Mouse (Mus musculus) spleen, adult 12 weeks (tissue): Measurements from ENCODE around the gene Tiparp.

Experiments
- DNase-seq: peaks from one replicate; pipeline ENCODE4 v3.0.0; 2022; ENCODE audit warnings: low spot score

Gene Tiparp

GRCm38 (mm10) chr3:65527691-65528601 is at the start of gene Tiparp:
Tiparp (plus strand) TSS chr3:65528410.
- peak; percentile 73 for DNase-seq

DNA sequence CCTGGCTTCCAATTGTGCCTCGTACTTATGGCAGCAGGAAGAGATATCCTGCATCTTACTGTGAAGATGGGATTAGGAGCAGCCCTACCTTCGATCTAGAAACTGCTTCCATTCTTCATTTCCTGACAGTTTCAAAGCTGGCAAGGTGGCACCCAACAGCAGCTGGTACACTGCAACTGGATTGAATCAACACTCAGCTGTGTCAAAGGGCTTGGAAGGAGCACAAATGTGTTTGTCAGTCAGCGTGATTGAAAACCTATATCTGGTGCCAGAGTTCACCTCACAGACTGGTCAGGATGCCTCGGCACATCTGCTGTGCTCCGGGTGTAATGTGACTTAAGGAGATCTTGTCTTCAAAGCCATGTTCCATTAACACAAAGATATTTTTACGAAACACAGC is 47.5 kb upstream of the Tiparp start:
- no peak for DNase-seq

GRCm38 (mm10) chr3:65482266-65482665 is 45.9 kb upstream of the Tiparp start:
- DNase-seq, result no peak

DNA sequence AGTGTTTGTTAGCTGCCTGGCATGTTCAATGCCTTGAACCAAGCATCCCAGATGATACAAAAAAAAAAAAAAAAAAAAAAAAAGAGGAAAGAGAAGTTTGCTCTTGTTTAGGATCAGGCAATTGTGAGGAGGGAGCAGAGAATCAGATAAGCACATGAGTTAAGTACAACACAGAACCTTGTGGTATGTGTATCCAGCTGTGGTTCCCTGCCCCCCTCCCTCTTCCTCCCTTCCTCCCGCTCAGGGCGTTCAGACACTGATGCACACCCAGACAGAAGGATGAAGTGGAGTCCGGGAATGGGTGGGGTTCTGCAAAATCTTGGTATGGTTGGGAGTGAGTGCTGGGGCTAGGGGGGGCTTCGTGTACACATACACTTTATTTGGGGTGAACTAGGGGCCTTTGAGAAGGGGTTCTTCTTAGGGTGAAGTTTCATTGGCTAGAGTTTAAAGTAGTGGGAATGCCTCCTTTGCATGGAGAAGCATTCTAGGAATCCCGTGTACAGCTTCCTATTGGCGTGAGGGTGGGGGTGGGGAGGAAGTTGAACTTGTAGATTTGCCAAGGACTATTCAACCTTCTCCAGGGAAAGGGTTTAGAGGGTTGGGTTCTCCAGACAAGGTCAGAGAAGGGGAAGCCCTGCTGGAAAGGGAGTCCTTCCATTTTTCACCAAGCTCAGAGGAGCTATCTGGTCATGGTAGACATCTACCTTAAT is 45.4 kb upstream of the Tiparp start:
- DNase-seq, result no peak

GRCm38 (mm10) chr3:65484161-65484733 is 44.0 kb upstream of the Tiparp start:
- no peak for DNase-seq

- DNase-seq, result no peak
Measured at GRCm38 (mm10) chr3:65487419-65488088, 40.7 kb upstream of the Tiparp start.

DNA sequence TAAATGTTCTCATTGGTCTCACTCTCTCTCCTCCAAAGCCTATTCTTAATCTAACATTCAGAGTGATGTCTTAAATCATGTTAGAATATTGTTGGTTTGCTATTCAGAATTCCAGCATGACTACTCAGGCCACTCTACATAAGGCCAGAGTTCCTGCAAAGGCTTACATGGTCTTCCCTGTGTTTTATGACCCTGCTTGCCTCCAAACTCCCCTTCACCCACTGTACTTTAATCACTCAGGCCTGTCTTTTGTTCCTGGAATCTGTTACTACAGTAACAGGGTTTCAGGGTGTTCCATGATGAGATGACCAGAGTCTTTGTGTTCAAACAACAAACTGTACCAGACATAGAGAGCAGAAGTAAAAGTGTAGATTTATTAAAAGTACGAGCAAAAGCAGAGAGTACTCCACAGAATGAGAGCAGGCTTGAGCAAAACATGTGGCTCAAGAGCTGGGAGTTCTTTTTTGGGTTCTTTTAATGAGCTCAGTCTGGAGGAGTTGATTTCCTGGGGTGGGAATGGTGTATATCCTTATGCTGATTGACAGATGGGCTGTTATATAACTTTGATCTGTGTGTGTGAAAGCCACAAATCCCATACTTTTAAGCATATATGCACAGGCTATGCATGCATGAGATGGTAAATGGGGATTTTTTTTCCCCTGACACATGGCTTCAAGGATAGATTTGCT is 39.5 kb upstream of the Tiparp start:
- no peak for DNase-seq

DNA sequence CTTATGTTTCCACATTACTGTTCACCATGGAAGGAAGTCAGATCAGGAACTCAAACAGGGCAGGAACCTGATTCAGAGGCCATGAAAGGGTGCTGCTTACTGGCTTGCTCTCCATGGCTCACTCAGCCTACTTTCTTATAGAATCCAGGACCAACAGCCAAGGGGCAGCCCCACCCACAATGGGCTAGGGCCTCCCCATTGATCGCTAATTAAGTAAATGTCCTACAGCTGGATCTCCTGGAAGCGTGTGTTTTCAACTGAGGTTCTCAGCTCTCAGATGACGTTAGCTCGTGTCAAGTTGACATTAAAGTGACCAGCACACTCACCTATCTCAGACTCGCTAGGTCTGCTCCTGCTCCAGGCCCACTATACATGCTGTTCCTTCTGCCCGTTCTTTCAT is 38.6 kb upstream of the Tiparp start:
- DNase-seq, result no peak

DNA sequence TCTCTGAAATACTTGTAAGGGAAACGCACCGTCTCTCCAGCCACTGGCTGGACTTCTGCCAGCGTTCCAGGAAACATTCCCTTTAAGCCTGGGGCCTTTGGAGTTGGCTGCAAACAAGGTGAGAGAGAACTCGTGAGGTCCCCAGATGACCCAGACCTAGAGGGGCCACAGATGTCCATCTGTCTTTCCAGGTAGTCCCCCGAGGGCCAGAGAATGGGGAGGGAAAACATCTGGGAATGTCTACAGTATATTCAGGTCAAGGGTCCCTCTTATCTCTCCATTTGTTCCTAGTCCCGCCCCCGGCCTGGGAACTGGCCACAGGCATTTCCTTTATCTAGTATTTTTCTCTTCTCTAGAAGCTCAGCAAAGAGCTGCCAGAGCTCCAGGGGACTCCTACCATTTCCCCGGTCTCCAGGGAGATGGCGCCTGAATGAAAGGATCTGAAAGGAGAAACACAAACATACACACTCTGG is 33.9 kb upstream of the Tiparp start:
- no peak for DNase-seq

DNA sequence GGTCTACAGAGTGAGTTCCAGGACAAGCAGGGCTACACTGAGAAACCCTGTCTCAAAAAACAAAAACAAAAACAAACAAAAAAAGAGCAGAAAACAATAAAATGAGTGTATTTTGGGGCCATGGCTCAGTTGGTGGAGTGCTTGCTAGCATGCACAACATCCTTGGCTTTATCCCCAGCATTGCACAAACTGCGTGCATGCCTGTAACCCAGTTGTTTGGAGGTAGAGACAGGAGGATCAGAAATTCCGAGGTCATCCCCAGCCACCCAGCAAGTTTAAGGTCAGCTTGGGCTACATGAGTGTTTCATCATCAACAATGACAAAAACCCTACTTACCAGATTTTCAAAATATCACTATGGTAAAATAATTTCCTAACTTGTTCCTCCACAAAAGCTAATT is 20.4 kb upstream of the Tiparp start:
- no peak for DNase-seq

DNA sequence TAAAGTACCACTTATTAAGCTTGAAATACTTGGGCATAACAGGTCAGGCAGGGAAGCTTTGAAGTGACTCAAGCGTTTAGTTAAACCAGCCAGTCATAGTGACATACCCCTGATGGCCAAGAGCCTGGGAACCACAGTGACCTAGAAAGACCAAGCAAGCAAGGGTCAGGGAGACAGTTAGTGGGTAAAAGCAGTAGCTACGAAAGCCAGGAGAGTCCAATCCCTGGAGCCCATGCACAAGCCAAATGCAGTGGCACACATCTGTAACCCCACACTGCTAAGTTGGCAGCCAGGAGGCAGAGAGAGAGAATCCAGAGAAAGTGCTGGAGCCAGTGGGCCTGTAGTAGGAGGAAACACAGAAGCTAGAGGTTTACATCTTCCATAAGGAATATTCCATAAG is 17.6 kb upstream of the Tiparp start:
- no peak for DNase-seq

DNA sequence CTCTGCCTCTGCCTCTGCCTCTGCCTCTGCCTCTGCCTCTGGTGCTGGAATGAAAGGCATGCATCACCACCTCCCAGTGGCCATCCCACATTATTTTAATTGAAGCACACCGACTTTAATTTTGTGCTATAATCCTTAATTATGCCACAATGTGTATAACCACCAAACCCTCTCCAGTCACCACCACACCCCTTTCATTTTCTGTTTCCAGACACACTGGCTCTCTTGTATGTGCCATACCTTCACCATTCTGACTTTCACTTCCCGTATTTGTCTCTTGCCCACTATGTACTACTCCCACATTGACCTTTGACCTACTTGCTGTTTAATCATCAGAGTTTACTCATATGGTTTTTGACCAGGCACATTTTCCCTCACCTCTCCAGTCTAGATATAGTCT is 12.5 kb upstream of the Tiparp start:
- no peak for DNase-seq

GRCm38 (mm10) chr3:65516526-65516925 is 11.7 kb upstream of the Tiparp start:
- DNase-seq, result no peak

DNA sequence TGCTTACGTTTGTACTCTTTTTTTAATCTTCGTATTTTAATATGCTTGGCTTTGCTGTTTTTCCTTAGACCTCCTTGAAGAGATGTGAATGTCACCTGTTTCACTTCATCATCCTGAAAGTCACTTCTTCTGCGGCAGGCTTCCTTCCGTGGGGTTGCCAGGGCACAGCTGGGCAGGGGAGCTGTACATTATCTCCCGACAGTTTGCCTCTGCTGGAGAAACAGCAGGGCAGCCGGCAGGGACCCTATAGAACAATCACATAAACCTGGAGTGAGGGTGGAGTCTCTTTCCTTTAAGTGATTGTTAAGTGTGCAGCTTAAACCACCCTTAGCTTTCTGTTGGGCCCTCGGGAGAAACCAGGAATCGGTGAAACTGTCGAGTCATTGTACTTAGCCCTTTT is 11.1 kb upstream of the Tiparp start:
- DNase-seq, result no peak

- peak; percentile 17 for DNase-seq
Measured at GRCm38 (mm10) chr3:65517747-65518527, 10.3 kb upstream of the Tiparp start.

- DNase-seq, result no peak
Measured at GRCm38 (mm10) chr3:65521391-65521790, 6.8 kb upstream of the Tiparp start.

GRCm38 (mm10) chr3:65523397-65523796 is 4.8 kb upstream of the Tiparp start:
- DNase-seq, result no peak

DNA sequence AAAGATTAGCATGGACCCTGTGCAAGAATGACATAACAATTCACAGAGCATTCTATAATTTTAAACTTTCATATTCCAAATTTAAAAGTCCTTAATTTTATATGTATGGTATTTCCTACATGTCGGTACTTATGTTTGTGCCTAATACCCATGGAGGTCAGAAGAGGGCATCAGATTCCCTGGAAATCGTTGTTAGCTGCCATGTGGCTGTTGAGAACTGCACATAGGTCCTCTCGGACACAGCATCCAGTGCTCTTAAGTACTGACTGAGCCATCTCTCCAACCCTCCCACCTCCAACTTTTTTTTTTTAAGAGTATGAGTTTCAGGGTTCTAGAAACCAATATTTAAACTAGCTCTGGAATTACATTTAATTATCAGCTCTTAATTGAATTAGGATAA is 2.5 kb upstream of the Tiparp start:
- no peak for DNase-seq

DNA sequence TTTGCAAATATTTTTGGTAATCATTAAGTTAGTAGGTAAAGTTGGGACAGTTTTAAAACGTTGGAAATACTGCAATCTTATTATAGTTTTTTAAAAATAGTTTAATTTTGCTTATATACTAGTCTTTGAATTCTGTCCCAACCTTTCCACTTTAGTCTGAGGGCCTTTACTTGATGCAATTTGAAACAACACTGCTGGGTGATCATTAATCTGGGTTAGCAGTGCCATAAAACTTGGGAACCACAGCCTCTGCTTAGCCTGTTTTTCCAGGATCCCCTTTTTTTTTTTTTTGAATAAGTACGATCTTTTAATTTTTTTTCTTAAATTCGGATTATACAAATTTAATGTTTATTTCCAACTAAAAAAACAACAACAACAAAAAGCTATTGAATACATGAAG is 1.0 kb upstream of the Tiparp start:
- no peak for DNase-seq

DNA sequence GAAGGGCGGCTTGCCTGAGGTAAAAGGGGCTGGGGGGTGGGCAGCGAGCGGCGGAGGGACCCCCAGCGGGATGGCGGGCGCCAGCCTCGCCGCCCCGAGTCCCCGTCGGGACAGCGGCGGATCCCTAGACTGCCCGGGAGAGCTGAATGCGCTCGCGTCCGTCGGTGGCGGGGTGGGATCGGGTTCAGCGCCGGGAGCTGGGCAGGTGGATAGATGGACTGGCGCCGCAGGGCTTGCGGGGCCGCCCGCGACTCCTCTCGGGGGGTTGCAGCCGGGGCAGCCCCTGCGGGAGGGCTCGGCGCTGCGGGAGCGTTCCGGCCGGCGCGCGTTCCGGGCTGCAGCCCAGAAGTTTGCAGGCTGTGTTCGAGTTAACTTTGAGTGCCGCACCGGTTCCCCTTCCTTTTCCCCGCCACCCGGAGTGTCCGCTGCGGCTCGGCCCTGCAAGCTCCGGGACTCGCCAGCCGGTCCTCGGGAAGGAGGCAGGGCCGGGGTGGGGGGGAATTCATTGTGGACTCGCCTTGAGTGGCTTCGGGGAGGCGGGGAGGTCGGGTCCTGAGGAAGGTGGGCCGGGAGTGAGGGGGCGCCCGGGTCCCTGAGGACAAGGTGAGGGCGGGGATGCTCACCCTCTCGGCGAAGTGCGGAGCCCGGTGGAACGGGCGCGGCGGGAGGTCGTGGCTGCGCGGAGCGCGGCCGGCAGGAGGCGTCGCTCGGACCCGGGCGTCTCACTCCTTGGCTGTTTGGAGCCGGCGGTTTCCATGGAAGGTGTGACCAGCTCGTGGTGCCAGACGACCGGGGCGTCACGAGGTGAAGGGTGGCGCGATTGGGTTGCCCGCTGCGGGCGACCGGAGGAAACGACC is 632 bp downstream of the Tiparp start:
- DNase-seq, result peak; percentile 49
